Mouse (Mus musculus) heart, embryonic 12.5 days (tissue): ENCODE results near the gene Tmem190. TPM values are rescaled to one million over a fixed set of nuclear protein-coding genes. Genes with fewer than 3 reads are reported as not detected.

Experiments used
- ATAC-seq: fragments of 200-750 bp; cut with Nextera tagmentation; 2 replicates; pipeline ENCODE4 v1.8.0; 2017; ENCODE audit warnings: moderate TSS enrichment, moderate library complexity; ENCODE audit not compliant: insufficient number of reproducible peaks, low FRiP score
- H3K27ac ChIP-seq: fragments of 300-500 bp; sonication (generic); 2 replicates; pipeline ENCODE4 v1.5.1; 2016; ENCODE audit warnings: mild to moderate bottlenecking, moderate library complexity; ENCODE audit not compliant: poor library complexity, severe bottlenecking
- H3K27me3 ChIP-seq: fragments of 300-500 bp; sonication (generic); replicated peaks from 2 replicates; pipeline ENCODE4 v1.6.1; 2016; ENCODE audit warnings: mild to moderate bottlenecking, moderate library complexity
- H3K36me3 ChIP-seq: fragments of 300-500 bp; sonication (generic); 2 replicates; pipeline ENCODE4 v1.6.1; 2016; ENCODE audit warnings: mild to moderate bottlenecking, moderate library complexity
- H3K4me1 ChIP-seq: fragments of 300-500 bp; sonication (generic); replicated peaks from 2 replicates; pipeline ENCODE4 v1.6.1; 2016; ENCODE audit warnings: mild to moderate bottlenecking
- H3K4me2 ChIP-seq: fragments of 300-500 bp; sonication (generic); 2 replicates; pipeline ENCODE4 v1.6.1; 2016; ENCODE audit warnings: mild to moderate bottlenecking, moderate library complexity
- H3K4me3 ChIP-seq: fragments of 300-500 bp; sonication (generic); 2 replicates; pipeline ENCODE4 v1.5.1; 2016; ENCODE audit warnings: mild to moderate bottlenecking
- H3K9ac ChIP-seq: fragments of 300-500 bp; sonication (generic); 2 replicates; pipeline ENCODE4 v1.6.1; 2016; ENCODE audit warnings: mild to moderate bottlenecking, moderate library complexity
- H3K9me3 ChIP-seq: fragments of 300-500 bp; sonication (generic); replicated peaks from 2 replicates; pipeline ENCODE4 v1.6.1; 2016; ENCODE audit warnings: mild to moderate bottlenecking, moderate library complexity
- WGBS: fragments of 180-500 bp; shearing (Covaris S2); methylation state at CpG from one replicate; pipeline ENCODE4 v1.1.7; 2016; 5-methylcytosine and 5-hydroxymethylcytosine counted together
- polyA plus RNA-seq: library from polyadenylated mRNA; unstranded; fragments of >200 nt; fragmentation: Nextera tagmentation; extraction: Ambion mirVana; gene quantifications from 2 replicates; pipeline ENCODE4 v1.2.1, GENCODE M21; 2016

The Tmem190 gene
- not detected in 2 replicates for polyA plus RNA-seq

DNA sequence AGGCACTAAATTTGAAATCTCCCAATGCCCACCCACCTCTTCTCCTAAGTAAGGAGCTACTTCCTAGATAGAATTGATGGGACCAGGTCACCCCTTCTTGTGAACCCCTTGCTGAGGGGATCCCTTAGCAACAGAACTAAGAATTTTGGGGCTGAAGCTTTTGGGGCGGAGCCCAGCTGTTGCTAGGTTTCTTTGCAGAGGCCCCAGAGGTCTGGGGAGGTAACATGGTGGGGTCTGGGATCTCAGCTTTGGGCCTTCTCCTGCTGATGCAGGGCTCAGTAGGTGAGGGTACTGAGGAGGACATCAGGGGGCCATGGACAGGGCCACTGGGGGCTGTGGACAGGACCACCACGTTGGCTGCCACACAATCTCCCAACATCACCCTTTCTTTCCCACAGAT, at the start of gene Tmem190, which contains the start of gene Il11:
Gene Tmem190, plus strand, starts transcription at position 179 of the 400 bp plus-strand sequence.
Gene Il11, minus strand, starts transcription at position 101 of the 400 bp plus-strand sequence.
- Histone ChIP-seq H3K9ac (no peak within 1 kb of the TSS), H3K4me2 (no peak within 1 kb of the TSS)

DNA sequence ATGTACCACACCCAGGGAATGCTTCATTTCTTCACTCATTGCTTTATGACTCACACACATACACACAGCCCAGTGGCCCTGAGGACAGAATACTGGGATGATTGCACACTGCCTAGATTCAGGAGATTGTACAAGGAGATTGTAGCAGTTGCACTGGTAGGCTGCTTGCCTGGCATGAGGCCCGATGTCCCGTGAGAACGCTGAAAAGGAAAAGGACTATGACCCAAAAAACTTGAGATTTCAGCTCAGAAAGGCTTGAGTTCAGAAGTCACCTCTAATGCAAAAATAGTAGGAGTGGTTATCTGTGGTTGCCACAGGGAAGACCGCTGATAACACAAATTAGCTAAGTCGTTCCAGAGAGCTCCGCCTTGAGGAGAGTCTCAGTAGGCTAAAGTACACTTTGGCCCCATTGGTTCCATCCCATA, 49.8 kb upstream of the Tmem190 start:
- H3K4me2 ChIP-seq: no peak overlapping the region
- no peak overlapping the region for H3K4me3 ChIP-seq
- H3K36me3 ChIP-seq: no peaks in the 10 kb centered on the region
- no peak for ATAC-seq
- H3K27me3 ChIP-seq: 0 out of 2 replicates have a peak, but pooled peaks cover 2% of the 10 kb centered on the region
- H3K9me3 ChIP-seq: peaks cover 3% of the 10 kb centered on the region; the same call in 1 of the 2 replicates
- WGBS: 46% methylated on average over 6 of the region's 6 CpGs
- no peak overlapping the region for H3K9ac ChIP-seq
- H3K27ac ChIP-seq: no peak overlapping the region
- no peaks in the 10 kb centered on the region for H3K4me1 ChIP-seq

More for the DNA sequence above, at the start of gene Tmem190, which contains the start of gene Il11:
- Histone ChIP-seq H3K27me3 (peaks cover 80% of the 10 kb centered on the region), H3K4me3 (no peak within 1 kb of the TSS), H3K36me3 (no peaks in the 10 kb centered on the region), H3K4me1 (peaks cover 15% of the 10 kb centered on the region), H3K27ac (no peak within 1 kb of the TSS), H3K9me3 (no peaks in the 10 kb centered on the region)
- 80% methylated on average over 2 of the region's 2 CpGs for WGBS
- ATAC-seq: no peak

DNA sequence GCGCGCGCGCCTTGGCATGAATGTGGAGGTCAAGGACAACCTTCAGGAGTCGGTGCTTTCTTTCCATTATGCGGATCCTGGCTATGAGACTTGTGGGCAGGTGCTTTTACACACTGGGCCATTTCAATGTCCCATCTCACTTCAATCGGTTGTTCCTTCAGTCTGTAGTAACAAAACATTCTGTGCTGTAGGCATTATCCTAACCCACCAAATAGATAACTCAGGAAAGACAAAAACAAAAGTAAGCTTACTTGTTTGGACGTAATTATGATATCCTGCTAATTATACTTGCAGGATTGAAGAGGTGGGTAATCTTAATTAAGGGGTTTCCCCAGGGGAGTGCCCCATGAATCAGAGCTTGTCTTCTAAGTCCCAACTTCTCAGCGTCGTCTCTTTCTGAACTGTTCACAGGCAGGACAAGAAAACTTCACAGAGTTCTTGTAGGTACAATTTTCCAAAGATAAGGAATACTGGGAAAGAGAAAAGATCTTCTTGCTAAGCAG, 43.6 kb upstream of the Tmem190 start:
- no peaks in the 10 kb centered on the region for H3K27me3 ChIP-seq
- no peaks in the 10 kb centered on the region for H3K9me3 ChIP-seq
- 52% methylated on average over 10 of the region's 10 CpGs for WGBS
- peaks cover 19% of the 10 kb centered on the region for H3K36me3 ChIP-seq
- peak overlapping the region; percentile 70 for H3K27ac ChIP-seq
- peak overlapping the region; percentile 67 for H3K4me2 ChIP-seq
- H3K4me1 ChIP-seq: peaks cover 28% of the 10 kb centered on the region
- no peak for ATAC-seq
- no peak overlapping the region; the same call in 1 of the 2 replicates for H3K9ac ChIP-seq
- H3K4me3 ChIP-seq: peak overlapping the region; percentile 41

DNA sequence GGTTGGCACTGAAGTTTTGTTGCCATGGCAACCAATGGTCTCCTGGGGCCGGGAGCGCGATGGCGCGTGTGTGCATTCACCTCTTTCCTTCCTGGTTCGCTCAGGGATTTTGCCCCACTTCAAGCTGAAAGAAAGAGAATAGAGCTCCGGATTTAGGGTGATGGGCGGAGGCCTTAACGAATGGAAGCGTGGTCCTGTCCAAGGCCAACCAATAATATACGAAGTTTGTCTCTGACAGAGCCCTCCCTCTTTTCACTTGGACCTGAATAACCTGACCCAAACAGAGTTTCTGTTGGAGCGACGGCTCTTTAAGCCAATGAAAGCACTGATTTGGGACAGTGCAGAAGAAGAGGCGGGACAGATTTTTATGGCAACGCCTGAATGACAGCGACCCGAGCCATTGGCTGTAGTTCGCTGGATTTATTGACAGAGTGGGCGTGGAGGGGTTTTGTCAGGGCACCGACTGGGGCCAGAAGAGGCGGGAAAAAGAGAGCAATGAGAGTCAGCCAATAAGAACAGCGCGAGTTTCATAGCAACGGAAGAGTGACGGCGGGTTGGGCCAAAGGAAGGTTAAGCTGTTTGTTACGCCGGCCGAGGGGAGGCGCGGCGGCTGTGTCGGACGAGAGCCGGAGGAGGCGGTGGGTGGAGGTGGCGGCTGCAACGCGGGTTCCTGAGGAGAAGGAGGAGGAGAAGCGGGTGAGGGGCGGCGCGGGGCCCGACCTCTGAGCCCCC, 43.0 kb upstream of the Tmem190 start, which contains the start of gene Kmt5c:
Gene Kmt5c, plus strand, starts transcription at position 572 of the 732 bp plus-strand sequence.
- peaks cover 28% of the 10 kb centered on the region for H3K4me1 ChIP-seq
- under 1% methylated on average over 36 of the region's 44 CpGs for WGBS
- no peaks in the 10 kb centered on the region for H3K9me3 ChIP-seq
- ATAC-seq: peak; percentile 95
- H3K36me3 ChIP-seq: peaks cover 25% of the 10 kb centered on the region
- no peaks in the 10 kb centered on the region for H3K27me3 ChIP-seq
- peak within 1 kb of the TSS; percentile 93 for H3K27ac ChIP-seq
- H3K9ac ChIP-seq: peak within 1 kb of the TSS; percentile 94
- peak within 1 kb of the TSS; percentile 91 for H3K4me2 ChIP-seq
- peak within 1 kb of the TSS; percentile 88 for H3K4me3 ChIP-seq

DNA sequence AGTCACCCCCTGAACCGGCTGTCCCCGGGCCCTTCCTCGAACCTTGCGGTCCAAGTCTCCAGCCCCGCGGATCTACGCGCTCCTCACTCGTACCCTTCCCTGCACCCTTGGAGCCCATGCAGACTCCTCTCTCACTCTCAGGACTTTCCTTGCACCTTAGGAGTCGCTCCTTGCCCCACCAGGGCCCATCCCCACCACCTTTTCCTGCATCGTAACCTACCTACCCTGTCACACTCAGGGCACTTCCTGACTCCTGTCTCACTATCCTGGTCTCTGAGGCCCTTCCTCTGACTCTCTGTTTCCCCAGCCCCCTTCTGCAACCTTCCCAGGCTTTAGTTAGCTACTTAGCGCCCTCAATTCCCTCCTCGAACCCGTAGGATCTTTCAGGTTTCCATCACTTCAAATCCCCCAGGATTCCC, 42.4 kb upstream of the Tmem190 start:
- Histone ChIP-seq H3K4me2 (peak overlapping the region; percentile 91), H3K4me3 (peak overlapping the region; percentile 88), H3K27me3 (no peaks in the 10 kb centered on the region), H3K4me1 (peaks cover 28% of the 10 kb centered on the region), H3K27ac (peak overlapping the region; percentile 93), H3K36me3 (peaks cover 31% of the 10 kb centered on the region), H3K9me3 (no peaks in the 10 kb centered on the region), H3K9ac (peak overlapping the region; percentile 94)
- WGBS: 2% methylated on average over 12 of the region's 14 CpGs
- peak; percentile 25 for ATAC-seq

DNA sequence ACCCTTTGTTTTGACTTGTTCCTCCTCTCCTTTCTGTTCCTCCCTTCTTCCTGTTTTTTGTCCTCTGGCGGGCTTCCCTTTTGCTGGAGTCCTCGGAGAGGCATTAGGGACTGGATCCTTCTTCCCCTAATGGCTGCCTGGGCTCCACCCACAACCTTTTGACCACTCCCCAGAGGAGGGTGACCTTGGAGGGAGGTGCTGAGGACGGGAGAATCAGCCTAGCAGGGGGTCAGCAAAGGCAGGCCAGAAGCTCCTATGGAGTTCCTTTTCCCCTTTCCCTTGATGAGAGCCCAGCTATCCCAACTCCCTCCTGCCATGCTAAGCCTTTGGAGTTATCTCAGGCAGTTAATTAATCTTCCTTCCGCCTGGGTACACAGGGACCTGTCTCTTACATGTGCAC, 41.6 kb upstream of the Tmem190 start:
- Histone ChIP-seq H3K27ac (peak overlapping the region; percentile 93), H3K4me2 (peak overlapping the region; percentile 91), H3K4me1 (peaks cover 28% of the 10 kb centered on the region), H3K9me3 (no peaks in the 10 kb centered on the region), H3K36me3 (peaks cover 39% of the 10 kb centered on the region), H3K9ac (peak overlapping the region; percentile 94), H3K27me3 (no peaks in the 10 kb centered on the region), H3K4me3 (peak overlapping the region; percentile 88)
- ATAC-seq: peak; percentile 33; the same call in 1 of the 2 replicates
- WGBS: 5% methylated on average over 4 of the region's 4 CpGs

DNA sequence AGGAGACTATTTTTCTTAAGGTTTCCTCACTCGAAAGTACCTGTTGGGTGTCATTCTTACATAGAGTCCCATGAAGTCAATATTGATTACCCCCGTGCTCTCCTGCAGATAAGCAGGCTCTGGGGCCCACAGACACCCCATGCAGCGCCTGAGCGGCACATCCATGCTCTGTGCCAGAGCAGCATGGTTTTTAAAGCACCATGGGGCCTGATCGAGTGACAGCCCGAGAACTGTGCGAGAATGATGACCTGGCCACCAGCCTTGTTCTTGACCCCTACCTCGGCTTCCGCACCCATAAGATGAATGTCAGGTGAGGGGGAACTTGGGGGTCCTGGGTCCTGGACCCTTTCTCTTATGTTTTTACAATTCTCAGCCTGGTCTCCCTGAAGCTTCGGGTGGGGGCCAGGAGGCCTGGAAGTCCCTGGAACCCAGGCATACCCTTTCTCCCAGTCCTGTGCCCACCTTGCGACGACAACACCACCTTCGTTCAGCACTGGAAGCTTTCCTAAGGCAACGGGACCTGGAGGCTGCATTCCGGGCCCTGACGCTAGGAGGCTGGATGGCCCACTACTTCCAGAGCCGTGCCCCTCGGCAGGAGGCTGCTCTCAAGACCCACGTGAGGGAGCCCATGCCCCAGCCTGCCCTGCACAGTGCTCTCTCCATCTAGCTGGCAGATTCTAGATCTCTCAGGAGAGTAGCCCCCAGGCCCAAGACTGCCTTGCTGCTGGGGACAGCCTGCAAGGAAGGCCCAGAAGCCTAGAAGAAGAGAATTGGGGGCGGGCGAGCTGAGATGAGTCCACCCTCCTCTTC, 40.9 kb upstream of the Tmem190 start:
- H3K36me3 ChIP-seq: peaks cover 46% of the 10 kb centered on the region
- no peaks in the 10 kb centered on the region for H3K9me3 ChIP-seq
- peak overlapping the region; percentile 91 for H3K4me2 ChIP-seq
- no peaks in the 10 kb centered on the region for H3K27me3 ChIP-seq
- WGBS: 78% methylated on average over 21 of the region's 21 CpGs
- H3K4me3 ChIP-seq: peak overlapping the region; percentile 88
- ATAC-seq: no peak
- H3K27ac ChIP-seq: peak overlapping the region; percentile 93
- peak overlapping the region; percentile 28 for H3K9ac ChIP-seq
- peaks cover 33% of the 10 kb centered on the region for H3K4me1 ChIP-seq

DNA sequence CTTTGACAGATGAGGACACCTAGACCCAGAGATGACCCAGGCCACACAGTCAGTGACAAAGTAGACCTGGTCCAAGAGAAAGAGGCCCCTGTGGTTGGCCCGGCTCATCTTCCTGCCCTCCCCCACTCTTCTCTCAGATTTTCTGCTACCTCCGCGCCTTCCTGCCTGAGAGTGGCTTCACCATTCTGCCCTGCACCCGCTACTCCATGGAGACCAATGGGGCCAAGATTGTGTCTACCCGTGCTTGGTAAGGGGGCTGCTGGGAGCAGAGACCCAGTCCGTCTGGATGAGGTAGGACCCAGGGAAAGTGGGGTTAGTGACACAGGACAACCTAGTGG, 40.3 kb upstream of the Tmem190 start:
- H3K9ac ChIP-seq: peak overlapping the region; percentile 28
- H3K4me2 ChIP-seq: peak overlapping the region; percentile 91
- no peaks in the 10 kb centered on the region for H3K9me3 ChIP-seq
- WGBS: 84% methylated on average over 6 of the region's 6 CpGs
- H3K36me3 ChIP-seq: peaks cover 49% of the 10 kb centered on the region
- no peak overlapping the region for H3K4me3 ChIP-seq
- peaks cover 35% of the 10 kb centered on the region for H3K4me1 ChIP-seq
- no peaks in the 10 kb centered on the region for H3K27me3 ChIP-seq
- no peak for ATAC-seq
- H3K27ac ChIP-seq: no peak overlapping the region

DNA sequence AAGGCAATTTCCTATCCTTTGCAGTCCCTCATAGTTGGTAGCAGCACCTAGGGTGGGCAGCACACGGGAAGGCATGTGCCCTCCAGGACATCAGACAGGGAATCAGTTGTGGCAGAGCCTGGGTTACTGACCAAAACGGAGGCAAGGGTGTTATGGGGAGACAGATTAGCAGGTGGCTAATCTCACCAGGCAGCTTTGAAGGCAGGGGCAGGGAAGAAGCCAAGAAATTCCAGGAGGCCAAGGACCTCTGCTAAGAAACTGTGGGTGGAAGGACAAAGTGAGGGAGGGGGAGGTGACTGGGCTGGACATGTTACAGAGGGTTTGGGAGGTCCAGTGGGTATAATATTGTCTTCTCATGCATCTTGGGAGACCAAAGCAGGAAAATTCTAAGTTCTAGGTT, 39.4 kb upstream of the Tmem190 start:
- no peaks in the 10 kb centered on the region for H3K27me3 ChIP-seq
- peaks cover 49% of the 10 kb centered on the region for H3K36me3 ChIP-seq
- H3K9ac ChIP-seq: no peak overlapping the region
- no peak overlapping the region for H3K4me3 ChIP-seq
- peaks cover 35% of the 10 kb centered on the region for H3K4me1 ChIP-seq
- no peak for ATAC-seq
- H3K9me3 ChIP-seq: no peaks in the 10 kb centered on the region
- WGBS: 42% methylated on average over 2 of the region's 2 CpGs
- H3K27ac ChIP-seq: no peak overlapping the region
- no peak overlapping the region for H3K4me2 ChIP-seq

DNA sequence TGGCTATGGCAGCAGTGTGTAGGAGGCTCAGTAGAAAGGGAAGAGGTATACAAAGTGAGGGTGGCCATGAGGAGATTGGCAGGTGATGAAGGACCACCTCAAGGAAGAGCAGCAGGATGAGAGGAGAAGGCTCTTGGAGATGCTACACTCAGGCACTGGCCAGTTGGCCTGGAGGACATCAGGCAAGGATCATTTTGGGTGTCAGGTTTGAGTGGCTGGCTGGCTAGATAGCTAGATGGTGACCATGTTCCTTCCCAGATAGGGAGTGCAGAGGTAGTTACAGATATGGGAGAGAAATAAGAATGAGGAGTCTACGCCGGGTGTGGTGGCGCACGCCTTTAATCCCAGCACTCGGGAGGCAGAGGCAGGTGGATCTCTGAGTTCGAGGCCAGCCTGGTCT, 37.9 kb upstream of the Tmem190 start:
- Histone ChIP-seq H3K4me3 (no peak overlapping the region), H3K9me3 (no peaks in the 10 kb centered on the region), H3K27ac (no peak overlapping the region), H3K4me1 (peaks cover 30% of the 10 kb centered on the region), H3K4me2 (no peak overlapping the region), H3K36me3 (peaks cover 49% of the 10 kb centered on the region), H3K9ac (no peak overlapping the region), H3K27me3 (no peaks in the 10 kb centered on the region)
- 93% methylated on average over 6 of the region's 6 CpGs for WGBS
- ATAC-seq: no peak
